Mouse (Mus musculus): ENCODE measurements around the gene H13. TPM values are rescaled to one million over a fixed set of nuclear protein-coding genes. Genes with fewer than 3 reads are reported as not detected.
"Not testable (repeated sequence)": the region's sequence is repeated elsewhere in the genome, so short reads cannot be mapped to it uniquely, and the experiment has no call there.

The H13 gene
- polyA plus RNA-seq, 2 experiments from 2014 or later = 72.7 to 82.3 TPM

DNA sequence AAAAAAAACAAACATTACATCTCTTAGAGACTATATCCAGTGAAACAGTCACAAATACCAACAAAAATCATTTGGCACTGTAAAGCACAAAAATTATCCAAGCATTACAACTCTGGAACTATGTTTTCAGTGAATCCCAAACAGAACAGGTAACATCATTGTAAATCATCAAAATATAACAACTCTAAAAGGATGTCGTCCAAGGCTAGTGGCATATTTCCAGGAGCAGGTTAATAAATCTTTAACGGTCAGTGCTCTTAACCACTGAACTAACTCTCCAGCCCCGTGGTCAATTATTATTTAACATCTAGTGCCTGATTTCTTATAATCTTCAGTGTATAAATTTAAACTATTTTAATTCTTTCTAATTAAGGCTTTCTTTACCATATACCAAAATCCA, 3.1 kb upstream of the H13 start:
- not testable (repeated sequence) for ATAC-seq

DNA sequence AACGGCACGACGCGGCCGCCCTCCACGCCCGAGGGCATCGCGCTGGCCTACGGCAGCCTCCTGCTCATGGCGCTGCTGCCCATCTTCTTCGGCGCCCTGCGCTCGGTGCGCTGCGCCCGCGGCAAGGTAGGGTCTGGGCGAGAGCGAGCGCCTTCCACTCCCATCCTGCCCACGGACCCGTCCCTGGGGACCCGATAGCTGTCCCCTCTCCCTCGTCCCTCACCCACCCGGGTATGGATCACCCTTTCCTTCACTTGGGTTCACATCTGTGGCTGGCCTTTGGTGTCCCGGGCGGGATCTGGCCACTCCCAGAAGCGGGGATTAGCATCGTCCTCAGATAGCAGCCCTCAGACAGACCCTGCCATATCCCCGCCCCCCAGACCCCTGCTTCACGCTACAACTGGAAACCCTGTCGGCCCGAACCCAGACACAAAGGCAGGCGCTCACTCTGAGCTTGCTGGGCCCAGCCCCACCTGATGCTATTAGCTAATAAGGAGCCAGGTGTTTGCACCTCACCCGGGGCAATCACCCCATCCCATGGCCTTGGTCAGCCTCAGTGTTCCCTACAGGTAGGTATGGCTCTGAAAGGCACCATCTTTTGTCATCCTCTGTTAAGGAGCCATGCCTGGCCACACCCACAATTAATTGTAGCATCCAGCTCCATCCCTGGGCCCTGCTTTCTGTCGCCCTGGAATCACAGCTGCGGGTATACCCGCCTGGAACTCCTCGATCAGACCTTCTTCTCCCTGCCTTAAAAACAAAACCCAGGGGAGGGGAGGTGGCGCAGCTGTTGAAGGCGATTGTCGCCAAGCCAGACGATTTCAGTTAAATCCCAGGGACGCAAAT, 601 bp downstream of the H13 start:
- ATAC-seq = peak; percentile 12

DNA sequence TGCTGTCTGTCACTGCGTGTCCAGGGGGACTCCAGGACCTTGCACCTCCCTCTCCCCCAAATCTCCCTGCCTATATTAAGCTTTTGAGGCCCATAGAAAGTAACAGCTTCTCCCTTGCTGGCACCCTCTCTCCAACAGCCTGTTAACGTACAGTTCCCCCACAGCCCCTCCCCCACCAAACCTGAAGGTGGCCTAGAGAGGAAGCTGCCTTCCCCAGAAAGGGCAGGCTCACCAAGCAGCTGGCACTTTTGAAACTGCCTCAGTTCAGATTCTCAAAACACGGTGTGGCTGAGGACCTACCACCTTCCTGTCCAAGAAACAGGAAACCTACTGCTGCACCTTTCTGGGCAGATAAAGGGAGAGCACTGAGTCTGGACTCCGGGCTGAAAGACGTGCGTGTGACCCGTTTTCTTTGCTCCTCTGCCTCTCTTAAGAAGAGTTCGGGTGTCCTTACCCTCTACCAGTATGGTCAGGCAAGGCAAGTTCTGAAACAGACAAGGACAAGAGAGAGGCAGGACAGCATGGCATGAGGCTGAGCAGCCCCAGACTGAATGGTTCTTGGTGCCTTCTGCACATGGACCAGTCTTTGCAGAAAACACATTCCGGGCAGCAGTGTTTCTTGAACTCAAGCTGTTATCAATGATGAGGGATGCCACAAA, 1.9 kb downstream of the H13 start:
- ATAC-seq = peak; percentile 47

- ATAC-seq = peak; percentile 76
Measured at GRCm38 (mm10) chr2:152671642-152671999, 2.4 kb downstream of the H13 start.

DNA sequence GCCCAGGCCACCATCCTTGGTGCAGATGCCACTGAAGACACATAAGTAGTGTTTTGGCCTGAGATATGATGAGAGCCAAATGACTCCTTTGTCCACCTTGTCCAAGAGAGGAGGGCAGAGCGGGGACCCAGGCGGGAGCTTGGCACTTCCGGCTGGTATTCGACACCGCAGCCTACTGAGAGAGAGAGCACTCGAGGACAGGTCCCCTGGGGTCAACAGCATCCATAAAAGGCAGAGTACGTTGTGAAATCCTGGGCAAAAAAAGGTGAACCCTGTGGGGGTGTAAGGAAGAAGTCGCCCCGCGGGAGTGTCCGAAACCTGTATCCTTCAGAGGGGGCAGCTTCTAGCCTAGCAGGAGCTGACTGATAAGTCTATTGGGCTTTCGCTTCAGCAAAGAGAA, 2.9 kb downstream of the H13 start:
- no peak for ATAC-seq

DNA sequence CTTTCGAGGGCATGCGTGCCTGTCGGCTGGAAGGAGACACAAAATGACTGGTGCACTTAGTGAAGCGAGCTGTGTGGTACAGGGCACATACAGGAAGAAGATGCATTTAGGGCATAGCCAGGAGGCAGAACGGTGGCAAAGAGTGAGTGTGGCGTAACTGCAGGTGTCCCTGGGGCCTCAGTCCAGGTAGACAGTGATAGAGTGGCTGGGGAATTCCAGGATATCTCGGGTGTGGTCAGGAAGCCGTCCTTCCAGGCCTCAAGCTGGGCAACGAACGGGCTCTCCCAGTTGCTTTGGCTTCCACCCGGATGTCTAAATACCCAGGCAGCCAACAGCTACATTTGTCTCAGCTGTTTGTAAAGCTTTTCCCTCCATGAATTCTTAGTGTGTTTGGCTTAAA, 4.9 kb downstream of the H13 start:
- ATAC-seq = no peak

GRCm38 (mm10) chr2:152675252-152675791, 6.1 kb downstream of the H13 start:
- no peak for ATAC-seq

DNA sequence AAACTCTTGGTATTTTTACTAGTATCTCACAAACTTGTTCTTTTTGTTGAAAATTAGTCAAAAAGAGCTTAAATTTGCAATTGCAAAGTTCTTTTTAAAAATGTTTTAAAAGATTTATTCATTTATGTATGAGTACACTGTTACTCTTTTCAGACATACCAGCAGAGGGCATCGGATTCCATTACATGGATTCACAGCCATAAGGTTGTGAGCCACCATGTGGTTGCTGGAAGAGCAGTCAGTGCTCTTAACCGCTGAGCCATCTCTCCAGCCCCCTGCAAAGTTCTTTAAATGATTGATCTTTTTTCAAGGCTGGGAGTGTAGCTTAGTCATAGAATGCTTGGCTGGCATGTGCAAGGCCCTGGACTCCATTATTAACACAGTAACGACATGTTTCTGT, 9.0 kb downstream of the H13 start:
- peak; percentile 69 for ATAC-seq

DNA sequence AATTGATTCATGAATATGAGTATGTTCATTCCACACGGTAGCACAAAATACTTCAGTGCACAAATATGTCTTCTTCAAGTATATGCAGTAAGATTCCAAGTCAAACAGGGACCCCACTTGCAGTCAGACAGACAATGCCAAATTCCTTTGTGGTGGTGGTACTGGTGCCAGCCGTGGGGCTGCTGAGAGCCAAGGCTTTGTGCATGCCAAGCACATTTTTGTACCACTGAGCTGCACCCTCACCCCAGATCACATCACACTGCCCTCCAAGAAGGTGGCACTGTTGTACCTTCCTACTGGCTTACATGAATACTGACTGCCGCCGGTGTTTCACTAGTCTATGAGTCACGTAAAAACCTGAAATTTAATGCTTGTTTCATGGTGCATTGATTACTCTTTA, 9.7 kb downstream of the H13 start:
- no peak for ATAC-seq

- ATAC-seq = no peak
Measured at GRCm38 (mm10) chr2:152679701-152680355, 10.6 kb downstream of the H13 start.

DNA sequence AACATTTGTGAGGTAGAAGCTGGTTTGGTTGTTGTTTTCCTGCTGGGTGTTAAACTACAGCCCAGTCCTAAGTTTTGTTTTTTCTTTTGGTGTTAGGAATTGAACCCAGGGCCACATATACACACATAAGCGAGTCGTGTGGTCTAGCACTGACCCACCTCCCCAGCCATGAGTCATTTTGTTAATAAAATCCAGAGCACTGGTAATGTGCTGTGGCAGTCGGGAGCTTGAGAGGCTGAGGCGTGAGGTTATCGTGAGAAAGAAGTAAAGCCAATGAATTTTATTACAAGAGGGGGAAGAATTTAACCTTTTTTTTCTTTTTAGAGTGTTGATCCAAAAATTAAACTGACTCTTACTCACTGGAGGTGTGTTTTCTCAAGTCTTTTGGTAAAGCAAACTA, 13.8 kb downstream of the H13 start:
- no peak for ATAC-seq

GRCm38 (mm10) chr2:152686399-152686798, 17.1 kb downstream of the H13 start:
- ATAC-seq = no peak

GRCm38 (mm10) chr2:152686806-152687267, 17.6 kb downstream of the H13 start, which contains the start of gene Mcts2:
Mcts2 (plus strand) TSS chr2:152687035.
- ATAC-seq = no peak

GRCm38 (mm10) chr2:152691564-152692217, 22.4 kb downstream of the H13 start:
- ATAC-seq = no peak

- ATAC-seq = peak; percentile 26
Measured at GRCm38 (mm10) chr2:152693233-152693632, 24.0 kb downstream of the H13 start.

- no peak for ATAC-seq
Measured at GRCm38 (mm10) chr2:152693735-152694134, 24.5 kb downstream of the H13 start.

GRCm38 (mm10) chr2:152694708-152695107, 25.4 kb downstream of the H13 start:
- no peak for ATAC-seq

DNA sequence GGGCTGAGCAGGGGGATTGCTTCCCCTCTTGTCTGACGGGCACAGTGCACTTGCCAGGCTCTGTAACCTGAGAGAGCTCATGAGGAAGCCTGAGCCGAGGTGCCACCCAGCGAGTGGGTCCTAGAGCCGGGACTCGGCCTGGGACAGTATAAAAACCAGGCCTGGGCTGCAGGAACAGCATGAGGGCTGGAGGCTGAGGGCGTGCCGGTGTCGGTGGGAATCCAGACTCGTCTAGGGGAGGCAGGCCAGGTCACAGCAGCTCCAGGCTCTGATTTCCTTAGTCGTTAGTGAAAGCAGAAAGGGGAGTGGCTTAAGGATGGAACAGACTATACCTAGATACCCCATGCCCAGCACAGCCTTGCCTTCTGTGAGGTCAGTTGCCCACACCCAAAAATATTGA, 26.8 kb downstream of the H13 start:
- ATAC-seq = no peak

- peak; percentile 82 for ATAC-seq
Measured at GRCm38 (mm10) chr2:152696476-152697164, 27.4 kb downstream of the H13 start.

DNA sequence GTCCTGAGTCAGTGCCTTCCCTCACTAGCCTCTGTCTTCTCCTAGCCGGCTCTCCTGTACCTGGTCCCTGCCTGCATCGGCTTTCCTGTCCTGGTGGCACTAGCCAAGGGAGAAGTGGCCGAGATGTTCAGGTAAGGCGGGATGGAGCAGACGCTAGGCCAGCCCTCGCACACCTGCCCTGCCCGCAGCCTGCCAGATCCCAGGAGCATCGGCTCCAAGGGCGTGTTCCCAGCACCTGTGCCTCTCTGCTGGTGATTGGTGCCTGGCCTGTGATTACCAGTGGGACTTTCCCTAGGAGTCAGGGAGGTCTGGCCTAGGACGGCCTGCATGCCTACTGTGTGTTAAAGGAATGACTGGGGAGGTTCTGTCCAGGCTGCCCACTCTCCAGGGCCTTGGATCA, 30.9 kb downstream of the H13 start:
- ATAC-seq = no peak

GRCm38 (mm10) chr2:152700725-152701124, 31.5 kb downstream of the H13 start:
- ATAC-seq = no peak

Measured in activated CD4-positive, CD25-positive, alpha-beta regulatory T cell, adult 4 months (primary cell).